Mouse (Mus musculus): ENCODE results near the gene Inca1.

The Inca1 gene

DNA sequence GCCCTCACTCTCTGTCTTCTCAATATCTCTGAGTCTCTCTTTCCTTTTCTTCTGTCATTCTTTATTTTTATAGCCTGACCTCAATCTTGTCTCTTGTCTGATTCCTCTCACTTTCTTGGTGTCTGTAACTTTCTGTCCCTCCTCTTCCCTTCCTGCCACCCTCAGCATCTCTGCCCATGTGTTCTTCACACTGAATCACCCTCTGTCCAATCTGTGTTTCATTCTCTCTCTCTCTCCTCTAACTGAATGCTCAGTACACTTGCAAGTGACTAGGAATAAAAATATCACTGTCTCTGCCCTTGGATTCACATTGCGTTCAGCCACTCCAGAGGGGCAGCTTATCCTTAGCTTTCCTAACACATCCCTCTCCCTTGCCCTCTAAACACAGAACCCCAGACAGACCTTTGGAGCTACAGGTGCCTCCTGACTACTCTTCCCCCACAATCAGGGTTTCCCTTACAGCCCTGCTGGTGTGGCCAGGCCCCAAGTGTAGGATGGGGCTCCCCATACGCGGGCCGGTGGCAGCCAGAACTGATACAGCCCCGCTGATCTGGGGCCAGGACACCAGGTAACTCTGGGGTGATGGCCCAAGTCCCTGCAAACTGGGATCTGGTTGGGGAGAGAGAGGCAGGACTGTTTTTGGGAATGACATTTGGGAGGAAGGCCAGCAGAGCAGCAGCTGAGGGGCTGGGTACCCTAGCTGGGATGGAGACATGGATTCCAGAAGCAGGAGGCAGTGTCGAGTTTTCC lies 2.2 kb upstream of the Inca1 start:
- DNase-seq (ENCODE audit: low read depth, low spot score) = no peak

DNA sequence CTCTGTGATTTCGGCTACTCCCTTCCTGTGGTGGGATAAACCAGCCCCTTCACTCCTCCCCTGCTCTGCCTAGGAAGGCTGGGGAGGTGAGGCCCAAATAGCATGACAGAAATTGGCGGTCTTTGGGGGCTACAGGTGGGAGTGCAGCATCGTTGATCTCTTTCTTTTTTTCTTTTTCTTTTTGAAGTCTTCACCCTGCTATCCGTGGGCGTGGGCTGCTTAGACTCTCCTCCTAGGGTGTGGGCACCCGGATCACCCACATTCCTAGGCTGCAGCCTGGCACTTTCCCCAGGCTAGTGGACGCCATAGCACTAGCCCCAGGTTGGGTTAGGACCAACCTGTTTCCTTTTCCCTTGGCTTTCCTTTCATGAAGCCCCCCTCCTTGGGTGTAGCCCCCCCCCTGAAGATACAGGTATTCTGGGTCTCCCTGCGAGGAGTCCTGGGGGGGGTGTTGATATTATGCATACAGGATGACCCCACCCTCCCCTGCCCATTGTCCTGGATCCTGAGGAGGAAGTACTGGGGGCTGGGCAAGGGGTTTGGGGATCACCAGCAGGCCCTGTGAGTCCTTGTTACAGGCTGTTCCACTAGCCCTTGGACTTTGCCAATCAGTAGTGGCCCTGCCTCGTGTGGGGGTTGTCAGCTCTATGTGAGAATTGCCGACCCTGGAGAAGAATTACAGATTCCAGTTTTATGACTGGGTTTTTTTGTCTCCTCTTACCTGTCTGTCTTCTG lies 1.4 kb upstream of the Inca1 start:
- no peak for DNase-seq (ENCODE audit: low read depth, low spot score)

DNA sequence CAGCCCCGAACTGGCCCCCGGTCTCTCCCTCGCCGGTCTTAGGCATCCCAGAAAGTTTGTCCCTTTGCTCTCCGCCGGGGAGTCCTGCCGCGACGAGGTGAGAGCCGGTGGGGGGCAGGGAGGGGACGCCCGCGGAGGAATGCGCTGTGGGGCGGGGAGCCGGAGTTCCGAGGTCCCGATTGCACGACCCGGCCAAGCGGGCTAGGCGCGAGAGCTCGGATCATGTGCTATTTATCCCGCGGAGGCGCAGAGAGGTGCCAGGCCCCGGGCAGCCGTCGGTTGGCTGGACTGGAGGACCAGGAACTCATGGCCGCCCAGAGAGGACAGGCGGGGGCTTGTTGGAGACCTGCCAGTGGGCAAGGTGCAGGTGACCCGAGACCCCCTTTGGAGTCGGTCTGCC lies 658 bp upstream of the Inca1 start:
- DNase-seq (ENCODE audit: low read depth, low spot score) = peak; percentile 8

DNA sequence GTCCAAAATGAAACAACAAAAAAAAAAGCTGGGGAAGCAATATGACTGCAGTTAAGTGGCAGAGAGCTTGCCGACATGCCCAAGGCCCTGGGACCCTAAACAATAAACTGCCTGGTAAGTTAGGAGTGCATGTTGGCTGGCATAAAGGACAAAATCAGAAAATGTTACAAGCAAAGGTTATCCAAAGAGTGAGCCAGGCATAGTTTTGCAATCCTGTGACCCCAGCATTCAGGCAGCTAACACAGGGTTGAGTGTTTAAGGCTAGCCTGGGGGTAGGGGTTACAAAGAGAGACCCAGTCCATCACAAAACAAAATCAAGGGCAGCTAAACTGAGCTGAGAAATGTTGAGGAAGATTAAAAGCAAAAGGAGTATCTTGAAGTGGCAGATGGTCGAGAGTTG lies 904 bp downstream of the Inca1 start:
- DNase-seq (ENCODE audit: low read depth, low spot score) = no peak

DNA sequence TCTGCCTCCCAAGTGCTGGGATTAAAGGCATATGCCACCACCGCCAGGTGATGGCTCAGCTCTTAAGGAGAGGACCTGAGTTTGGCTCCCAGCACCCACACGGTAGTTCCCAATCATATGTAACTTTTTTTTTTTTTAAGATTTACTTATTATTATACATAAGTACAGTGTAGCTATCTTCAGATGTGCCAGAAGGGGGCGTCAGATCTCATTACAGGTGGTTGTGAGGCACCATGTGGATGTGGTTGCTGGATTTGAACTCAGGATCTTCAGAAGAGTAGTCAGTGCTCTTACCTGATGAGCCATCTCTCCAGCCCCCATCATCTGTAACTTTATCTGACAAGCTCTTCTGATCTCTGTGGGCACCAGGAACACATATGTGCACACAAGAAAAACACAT lies 2.6 kb downstream of the Inca1 start:
- DNase-seq (ENCODE audit: low read depth, low spot score) = no peak

DNA sequence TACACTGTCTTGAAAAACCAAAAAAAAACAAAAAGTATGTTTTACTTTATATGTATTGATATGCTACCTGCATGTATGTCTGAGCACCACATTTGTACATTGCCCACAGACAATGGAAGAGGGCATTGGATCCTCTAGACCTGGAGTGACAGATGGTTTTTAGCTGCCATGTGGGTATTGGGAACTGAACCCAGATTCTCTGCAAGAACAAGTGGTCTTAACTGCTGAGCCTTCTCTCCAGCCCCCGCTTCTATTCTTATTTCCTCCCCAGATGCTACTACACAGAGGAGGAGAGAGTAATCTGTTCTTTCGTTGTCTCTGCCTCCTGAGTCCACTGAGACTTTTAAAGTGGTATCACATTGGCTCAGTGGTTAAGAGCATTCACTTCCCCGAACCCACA lies 6.5 kb downstream of the Inca1 start:
- no peak for DNase-seq (ENCODE audit: low read depth, low spot score)

DNA sequence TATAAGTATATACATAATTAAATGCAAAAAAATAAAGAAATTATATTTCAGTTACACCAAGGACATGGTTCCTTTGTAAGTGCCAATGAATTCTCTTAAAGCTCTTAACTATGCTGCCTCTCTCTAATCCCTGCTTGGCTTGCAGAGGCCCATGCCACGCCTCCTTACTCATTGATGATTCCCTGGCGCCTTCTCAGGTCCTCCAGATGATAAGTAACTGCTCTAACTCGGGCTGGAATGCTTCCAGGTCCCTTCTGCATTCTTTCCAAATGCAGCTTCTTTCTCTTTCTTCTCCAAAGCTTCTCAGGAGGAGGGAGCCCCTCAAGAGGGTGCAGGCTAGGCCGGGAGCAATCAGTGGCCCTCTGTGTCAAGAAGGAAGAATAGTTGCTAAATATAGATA lies 10.4 kb downstream of the Inca1 start:
- DNase-seq (ENCODE audit: low read depth, low spot score) = no peak

DNA sequence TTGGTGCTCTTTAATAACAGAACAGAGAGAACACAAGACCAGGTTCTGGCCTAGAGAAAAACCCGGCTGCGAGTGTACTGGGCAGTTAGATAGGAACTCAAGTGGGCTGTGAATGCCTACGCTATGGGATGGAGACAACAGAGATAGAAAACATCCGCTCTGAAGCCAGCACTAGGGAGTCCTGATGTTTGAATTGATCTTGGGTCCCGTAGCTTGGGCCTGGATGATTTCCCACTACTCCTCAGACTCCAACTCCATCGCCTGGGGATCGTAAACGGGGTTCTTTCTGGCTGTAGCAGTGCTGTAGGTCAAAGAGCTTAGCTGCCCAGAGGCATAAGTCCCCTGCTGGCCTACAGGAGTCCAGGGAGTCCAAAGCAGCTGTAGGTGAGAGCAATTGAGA lies 11.6 kb downstream of the Inca1 start:
- no peak for DNase-seq (ENCODE audit: low read depth, low spot score)

DNA sequence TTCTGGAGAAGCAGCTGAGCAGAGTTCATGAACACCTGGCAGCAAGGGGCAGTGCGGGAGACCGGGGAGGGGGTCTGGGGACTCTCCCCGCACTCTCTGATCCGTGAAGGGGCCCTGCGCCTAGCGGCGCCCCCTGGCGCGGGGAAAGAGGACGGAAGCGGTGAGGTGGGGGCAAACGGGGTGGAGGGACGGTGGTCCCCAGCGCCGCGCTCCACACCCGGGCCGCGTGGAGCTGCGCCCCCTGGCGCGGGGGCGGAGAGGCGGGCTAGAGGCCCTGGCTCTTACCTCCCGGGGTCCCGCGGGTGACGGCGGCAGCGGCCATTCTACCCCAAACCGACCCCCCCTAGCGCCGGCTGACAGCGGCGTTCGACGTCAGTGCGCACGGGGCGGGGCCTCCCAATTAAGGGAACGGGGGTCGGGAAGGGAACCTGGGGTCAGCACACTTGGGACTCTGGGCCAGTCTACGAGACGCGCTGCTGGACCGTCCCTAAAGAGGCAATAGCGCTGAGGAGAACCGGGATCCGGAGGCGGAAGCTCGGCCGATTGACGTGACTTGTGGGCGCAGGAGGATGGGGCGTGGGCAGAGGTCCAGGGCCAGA lies 12.3 kb downstream of the Inca1 start, which contains the start of gene Camta2:
TSS of gene Camta2 (minus strand) at position 505 of the 599 bp plus-strand sequence.
- peak; percentile 72 for DNase-seq (ENCODE audit: low read depth, low spot score)

DNA sequence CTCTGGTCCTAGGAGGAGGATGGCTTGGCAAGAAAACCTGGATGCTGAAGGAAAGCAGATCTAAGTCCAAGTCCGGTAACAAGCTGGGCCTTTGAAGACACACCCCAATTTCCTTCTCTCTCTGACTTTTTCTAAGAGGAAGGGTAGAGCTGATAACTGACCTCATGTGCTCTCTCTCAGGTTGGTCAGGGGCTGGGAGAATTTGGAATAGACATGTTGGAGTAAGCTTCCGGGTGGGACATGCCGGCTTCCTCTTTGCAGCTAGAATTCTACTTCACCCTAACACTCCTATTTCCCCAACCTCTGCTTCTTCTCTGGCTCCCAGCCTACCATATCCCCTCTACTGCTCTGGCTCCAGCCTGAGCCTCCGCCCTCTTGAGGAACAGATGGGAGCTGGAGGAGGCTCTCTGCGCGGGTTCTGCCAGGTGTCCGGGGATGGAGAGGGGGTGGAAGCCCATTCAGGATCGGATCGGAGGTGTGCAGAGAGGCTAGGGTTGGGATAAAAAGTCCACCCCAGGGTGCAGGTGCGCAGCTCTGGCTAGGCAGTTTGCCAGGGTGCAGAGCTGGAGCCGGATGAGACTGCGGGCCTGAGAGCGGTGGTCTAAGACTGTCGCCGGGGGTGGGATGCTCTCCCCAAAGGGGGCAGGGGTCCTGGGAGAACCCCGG lies 12.9 kb downstream of the Inca1 start:
- peak; percentile 37 for DNase-seq (ENCODE audit: low read depth, low spot score)

DNA sequence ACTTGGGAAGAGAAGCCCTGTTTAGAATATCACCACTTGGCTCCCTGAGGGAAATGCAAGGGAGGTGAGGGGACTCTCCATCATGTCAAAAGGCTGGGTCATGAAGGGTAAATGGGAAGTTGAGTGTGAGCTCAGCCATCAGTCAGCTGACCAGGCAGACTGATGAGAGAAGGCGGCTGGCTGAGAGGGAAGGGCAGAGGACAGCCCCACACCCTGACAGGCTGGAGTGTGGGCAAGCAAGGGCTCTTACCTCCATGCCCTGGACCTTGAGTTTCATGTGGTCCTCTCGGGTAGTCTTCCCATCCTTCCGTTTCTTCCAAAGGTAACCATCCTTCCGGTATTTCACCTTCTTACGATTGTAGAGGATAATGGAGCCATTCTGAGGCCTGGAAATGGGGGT lies 16.3 kb downstream of the Inca1 start:
- DNase-seq (ENCODE audit: low read depth, low spot score) = no peak

DNA sequence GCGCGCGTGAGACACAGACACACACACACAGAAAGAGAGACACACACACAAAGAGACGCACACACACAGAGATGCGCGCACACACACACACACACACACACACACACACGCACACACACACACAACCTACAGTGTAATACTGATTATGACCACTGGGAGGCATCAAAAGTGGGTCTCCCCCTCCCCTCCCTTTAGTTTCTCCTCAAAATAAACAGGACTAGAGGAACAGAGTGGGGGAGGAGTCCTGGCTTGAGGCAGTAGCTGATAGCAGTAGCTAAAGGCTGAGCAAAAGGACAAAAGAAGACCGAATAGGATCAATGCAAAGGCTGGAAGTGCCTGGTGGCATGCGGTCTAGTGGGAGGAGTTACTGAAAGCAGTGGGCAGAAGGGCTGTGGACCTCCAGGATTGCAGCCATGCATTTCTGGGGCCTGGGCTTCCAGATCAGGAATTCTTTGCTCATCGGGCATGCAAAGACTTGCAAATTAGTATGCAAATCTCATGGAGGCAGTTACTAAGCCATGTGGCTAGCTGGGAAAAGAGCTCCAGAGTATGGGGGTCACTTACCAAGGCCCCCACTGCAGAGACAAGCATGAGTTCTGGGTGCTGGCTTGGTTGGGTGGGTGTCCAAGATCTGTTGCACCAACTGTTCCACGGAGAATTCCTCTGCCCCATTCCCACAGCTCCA lies 17.9 kb downstream of the Inca1 start:
- peak; percentile 81 for DNase-seq (ENCODE audit: low read depth, low spot score)

DNA sequence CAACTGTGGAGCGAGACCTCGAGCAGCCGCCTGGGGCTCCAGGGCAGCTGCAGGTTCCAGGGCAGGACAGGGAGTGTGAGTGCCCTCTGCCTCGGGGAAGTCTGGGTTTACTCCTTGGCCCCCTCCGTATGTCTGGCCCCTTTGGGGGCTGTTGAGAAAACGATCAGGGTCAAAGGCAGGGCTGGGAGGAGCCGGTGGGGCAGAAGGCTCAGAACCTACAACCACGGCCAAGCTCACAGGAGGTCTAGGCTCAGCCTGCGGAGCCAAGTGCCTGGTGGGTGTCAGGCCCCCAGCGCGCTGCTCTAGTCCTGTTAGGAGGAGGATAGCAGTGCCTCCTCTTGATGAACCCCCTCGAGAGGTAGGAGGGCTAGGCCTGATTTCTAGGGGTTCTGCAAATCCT lies 18.8 kb downstream of the Inca1 start:
- DNase-seq (ENCODE audit: low read depth, low spot score) = no peak

DNA sequence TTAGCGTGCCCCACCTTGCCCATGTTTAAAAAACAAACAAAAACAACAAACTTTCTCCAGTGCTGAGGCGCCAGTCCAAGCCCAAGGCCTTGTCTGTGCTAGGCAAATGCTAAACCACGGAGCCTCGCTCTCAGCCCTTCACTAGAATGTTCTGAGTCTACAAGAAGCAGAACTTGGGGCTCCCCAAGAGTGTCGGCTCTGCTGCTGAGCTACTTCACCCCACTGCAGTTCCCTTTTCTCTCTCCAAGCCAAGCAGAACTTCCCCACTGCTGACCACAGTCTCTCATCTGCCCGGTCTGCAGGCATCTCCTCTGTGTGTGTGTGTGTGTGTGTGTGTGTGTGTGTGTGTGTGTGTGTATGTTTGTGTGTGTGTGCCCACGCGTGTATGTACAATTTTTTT lies 20.1 kb downstream of the Inca1 start:
- DNase-seq (ENCODE audit: low read depth, low spot score) = no peak

DNA sequence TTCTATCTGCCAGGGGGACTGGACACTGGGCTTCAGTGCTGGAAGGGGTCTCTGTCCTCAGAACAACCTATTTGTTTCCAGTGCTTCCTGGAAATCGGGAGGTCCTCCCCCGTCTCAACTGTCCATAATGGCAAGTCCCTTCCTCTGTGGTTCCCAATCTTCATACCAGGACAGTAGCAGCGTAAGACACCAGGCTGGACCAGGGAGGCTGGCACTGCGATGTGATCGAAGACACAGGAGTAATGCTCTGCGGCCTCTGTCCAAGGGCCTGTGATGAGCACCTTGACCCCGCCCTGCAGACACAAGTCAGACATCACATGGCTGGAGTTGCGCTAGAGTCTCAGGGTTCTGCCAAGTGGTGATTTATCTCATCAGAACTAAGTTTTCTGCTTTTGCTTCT lies 20.6 kb downstream of the Inca1 start:
- DNase-seq (ENCODE audit: low read depth, low spot score) = no peak

DNA sequence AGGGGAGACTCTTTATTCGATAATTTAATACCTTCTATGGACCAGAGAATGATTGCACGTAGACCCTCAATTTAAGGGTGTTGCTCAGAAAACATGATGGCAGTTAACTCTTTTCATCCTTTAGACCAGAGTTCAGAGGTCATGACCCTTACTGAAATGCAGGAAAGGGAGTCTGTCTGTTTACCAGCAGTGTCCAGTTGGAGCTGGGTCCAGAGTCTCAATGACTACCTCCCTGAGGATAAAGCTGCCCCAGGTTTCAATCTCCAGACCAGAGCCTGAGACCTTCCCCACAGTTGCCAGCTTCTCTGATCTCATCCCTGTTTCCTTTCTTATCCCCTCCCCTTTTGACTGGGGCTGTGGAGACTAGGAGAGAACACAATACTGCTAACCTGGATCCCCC lies 21.4 kb downstream of the Inca1 start:
- no peak for DNase-seq (ENCODE audit: low read depth, low spot score)

DNA sequence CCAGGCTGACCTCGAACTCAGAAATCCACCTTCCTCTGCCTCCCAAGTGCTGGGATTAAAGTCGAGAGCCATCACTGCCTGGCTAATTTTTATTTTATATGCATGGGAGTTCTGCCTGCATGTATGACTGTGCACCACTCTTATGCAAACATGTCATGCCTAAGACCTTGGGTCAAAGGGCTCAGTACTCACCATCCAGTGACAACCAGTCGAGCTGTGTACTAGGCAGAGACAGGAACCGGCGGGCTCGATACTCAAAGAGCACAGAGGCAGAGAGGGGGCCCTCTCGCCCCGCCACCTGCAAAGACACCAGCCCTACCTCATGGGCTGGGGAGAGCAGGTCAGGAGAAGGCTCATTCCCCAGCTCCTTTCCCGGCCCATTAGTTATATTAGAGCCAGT lies 21.9 kb downstream of the Inca1 start:
- no peak for DNase-seq (ENCODE audit: low read depth, low spot score)

DNA sequence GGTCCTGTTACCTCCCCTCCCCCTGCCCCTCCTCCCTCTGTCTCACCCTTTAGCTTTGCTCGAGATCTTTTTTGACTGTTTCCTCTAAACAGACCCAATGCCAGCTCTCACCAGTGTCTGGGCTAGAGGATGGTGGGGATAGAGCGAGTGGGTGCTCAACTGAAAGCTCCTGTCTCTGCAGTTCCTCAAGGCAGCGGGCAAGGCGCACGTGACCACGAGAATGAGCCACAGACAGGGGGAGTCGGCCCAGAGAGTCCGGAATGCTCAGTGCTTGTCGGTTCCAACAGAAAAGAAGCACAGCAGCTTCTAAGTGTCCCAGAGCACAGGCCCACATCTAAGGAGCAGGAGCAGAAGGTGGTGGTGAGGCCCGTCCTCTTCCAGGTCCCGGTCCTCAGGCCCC lies 25.5 kb downstream of the Inca1 start:
- no peak for DNase-seq (ENCODE audit: low read depth, low spot score)

DNA sequence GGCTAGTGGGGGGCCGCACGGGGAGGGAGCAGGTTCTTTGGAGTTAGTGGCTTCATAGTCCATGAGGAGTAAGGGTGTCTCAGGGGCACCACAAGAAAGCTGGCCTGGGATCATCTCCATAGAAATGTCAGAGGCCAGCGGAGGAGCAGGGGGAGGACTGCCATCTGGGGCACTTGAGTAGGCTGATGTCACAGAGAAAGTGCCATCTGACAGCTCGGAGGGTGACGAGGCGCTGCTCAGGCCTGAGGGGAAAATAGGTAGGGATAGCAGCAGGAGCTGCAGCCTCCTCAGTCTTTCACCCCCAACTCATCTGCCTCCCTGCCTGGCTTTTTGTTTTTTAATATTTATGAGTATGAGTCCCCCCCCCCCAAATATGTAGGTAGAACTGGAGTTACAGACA lies 25.9 kb downstream of the Inca1 start:
- DNase-seq (ENCODE audit: low read depth, low spot score) = no peak

DNA sequence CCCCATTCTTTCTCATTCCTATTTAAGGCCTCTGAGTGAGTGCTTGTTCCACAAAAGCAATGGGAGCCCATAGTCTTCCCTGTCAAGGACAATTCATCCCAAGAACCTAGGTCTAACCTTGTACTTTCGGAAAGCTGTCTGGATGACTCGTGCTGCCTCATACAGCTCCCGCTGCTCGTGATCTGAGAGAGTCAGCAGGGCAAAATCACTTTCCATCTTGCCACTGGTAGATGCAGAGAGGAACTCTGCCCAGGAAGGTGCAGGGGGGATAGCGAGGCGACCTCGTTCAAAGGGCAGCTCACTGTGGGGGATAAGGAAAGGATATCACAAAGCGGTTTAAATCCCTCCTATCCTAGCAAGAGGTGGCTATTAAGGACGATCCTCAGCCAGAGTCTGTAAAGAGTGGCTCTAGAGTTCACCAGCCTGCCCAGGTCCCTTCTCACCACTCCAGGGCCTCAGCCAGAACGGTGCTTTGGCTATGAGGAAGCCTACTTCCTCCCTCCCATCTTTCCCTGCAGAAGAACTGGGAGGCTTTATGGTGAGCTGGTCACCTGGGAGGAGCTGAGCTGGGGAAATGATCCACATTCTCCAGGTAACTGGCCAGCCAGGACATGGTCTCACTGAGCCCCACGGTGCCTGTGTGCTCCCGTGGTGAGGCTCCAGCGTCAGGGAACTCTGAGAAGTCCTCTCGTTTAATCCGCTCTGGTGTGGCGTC lies 28.5 kb downstream of the Inca1 start:
- no peak for DNase-seq (ENCODE audit: low read depth, low spot score)

DNA sequence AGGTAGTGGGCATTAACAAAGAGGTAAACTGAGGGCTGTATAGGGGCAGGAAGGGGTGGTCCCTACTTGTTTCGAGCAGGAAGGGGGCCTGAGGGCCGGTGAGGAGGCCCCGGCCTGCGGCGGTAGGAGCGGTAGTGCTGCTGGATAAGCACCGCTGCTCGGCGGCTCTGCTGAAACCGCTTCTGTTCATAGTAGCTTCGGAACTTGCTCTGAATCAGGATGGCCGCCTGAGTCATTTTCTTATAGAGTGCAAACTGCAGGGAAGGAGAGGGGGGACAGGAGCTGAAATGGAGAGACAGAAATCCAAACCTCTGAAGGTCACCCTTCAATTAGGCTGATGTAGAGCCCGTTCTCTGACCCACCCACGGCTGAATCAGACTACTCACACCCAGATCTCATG lies 29.5 kb downstream of the Inca1 start:
- no peak for DNase-seq (ENCODE audit: low read depth, low spot score)
